In the genomic region with DNA sequence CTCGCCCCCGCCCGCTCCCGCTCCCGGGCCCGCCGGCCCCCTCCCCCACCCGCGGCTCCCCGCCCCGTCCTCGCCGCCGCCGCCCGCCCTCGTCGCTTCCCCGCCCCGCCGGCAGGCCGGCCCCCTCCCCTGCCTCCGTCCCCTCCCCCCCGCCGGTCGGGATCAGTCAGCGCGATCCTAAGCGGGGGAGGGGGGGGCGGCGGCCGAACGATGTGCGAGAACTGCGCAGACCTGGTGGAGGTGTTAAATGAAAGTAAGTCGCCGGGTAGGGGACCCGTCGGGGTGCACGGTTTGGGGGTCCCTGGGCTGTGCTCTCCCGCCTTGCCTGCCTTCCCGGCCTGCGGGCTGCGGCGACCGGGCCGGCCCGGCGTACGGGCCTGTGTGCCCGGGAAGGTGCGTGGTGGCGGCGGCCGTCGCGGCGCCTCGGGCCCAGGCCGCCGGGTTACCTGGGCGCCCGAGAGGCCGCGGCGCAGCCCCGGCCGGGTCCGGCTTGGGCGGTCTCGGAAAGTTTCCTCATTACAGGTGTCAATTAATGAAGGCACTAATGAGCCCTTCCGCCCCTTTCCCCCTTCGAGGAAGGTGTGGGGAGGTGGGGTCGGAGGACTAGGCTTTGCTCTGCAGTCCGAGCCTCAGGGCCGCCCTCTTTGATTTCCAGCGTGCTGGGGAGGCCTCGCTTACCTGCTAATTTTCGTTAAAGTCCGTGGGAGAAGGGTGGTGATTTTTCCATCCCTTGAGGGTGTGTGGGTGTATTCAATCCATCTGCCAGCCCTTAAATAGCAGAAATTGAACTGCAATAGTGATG, we compare ENCODE assay signal across 7 mouse cellular contexts. TPM values are rescaled to one million over a fixed set of nuclear protein-coding genes. Genes with fewer than 3 reads are reported as not detected.
DNase-seq lines count a peak whose midpoint lies in the region; ATAC-seq and TF ChIP-seq lines count a peak whose summit lies in the region.

A gene (plus strand): TSS at position 132 of the 802 bp plus-strand sequence.

- H3K27me3 ChIP-seq in intestine, postnatal 0 days (replicated peaks; ENCODE audit: control insufficient read depth, insufficient read depth, low read length): no peaks in the 10 kb centered on the region
- H3K27me3 ChIP-seq in limb, embryonic 12.5 days: no peaks in the 10 kb centered on the region
- no peaks in the 10 kb centered on the region for H3K27me3 ChIP-seq in midbrain, embryonic 14.5 days (ENCODE audit: control insufficient read depth, insufficient read depth, low read length)

- H3K4me1 ChIP-seq in intestine, postnatal 0 days (replicated peaks; ENCODE audit: control insufficient read depth, insufficient read depth, low read length): no peaks in the 10 kb centered on the region; the same call in 1 of the 2 replicates
- H3K4me1 ChIP-seq in limb, embryonic 12.5 days (replicated peaks): peaks cover 10% of the 10 kb centered on the region
- H3K4me1 ChIP-seq in midbrain, embryonic 14.5 days (ENCODE audit: control insufficient read depth, insufficient read depth, low read length): peaks cover 8% of the 10 kb centered on the region

- 1% methylated on average over 49 of the region's 80 CpGs for WGBS in intestine, postnatal 0 days
- WGBS in limb, embryonic 12.5 days: under 1% methylated on average over 55 of the region's 80 CpGs
- WGBS in midbrain, embryonic 14.5 days: under 1% methylated on average over 54 of the region's 80 CpGs

- no peak for TF ChIP-seq CTCF in intestine, postnatal 0 days (IDR thresholded peaks at IDR 0.05; ENCODE audit: low read depth)

- peak within 1 kb of the TSS; percentile 98 for H3K4me3 ChIP-seq in intestine, postnatal 0 days (ENCODE audit: low read depth, low read length)
- peak within 1 kb of the TSS; percentile 85 for H3K4me3 ChIP-seq in limb, embryonic 12.5 days (replicated peaks)
- peak within 1 kb of the TSS; percentile 90 for H3K4me3 ChIP-seq in midbrain, embryonic 14.5 days (replicated peaks; ENCODE audit: low read depth, low read length)

- H3K9ac ChIP-seq in intestine, postnatal 0 days (ENCODE audit: low read depth, low read length): peak within 1 kb of the TSS; percentile 96
- H3K9ac ChIP-seq in limb, embryonic 12.5 days (replicated peaks): peak within 1 kb of the TSS; percentile 96
- H3K9ac ChIP-seq in midbrain, embryonic 14.5 days (replicated peaks; ENCODE audit: low read length): peak within 1 kb of the TSS; percentile 93

- peak within 1 kb of the TSS; percentile 96 for H3K27ac ChIP-seq in intestine, postnatal 0 days (ENCODE audit: low read depth, low read length)
- H3K27ac ChIP-seq in limb, embryonic 12.5 days: peak within 1 kb of the TSS; percentile 99
- peak within 1 kb of the TSS; percentile 97 for H3K27ac ChIP-seq in midbrain, embryonic 14.5 days (replicated peaks; ENCODE audit: low read depth, low read length)

- peak; percentile 66 for ATAC-seq in intestine, postnatal 0 days
- ATAC-seq in limb, embryonic 12.5 days (ENCODE audit: insufficient number of reproducible peaks, insufficient read depth, low FRiP score, low TSS enrichment, low read depth): peak; percentile 55
- ATAC-seq in midbrain, embryonic 14.5 days (ENCODE audit: low FRiP score, low TSS enrichment): peak; percentile 65

- peak within 1 kb of the TSS; percentile 64 for H3K4me2 ChIP-seq in intestine, postnatal 0 days (replicated peaks; ENCODE audit: low read depth)
- H3K4me2 ChIP-seq in limb, embryonic 12.5 days: peak within 1 kb of the TSS; percentile 62
- H3K4me2 ChIP-seq in midbrain, embryonic 14.5 days (ENCODE audit: low read length): peak within 1 kb of the TSS; percentile 66

- no peaks in the 10 kb centered on the region for H3K36me3 ChIP-seq in intestine, postnatal 0 days (ENCODE audit: control insufficient read depth, insufficient read depth)
- peaks cover 4% of the 10 kb centered on the region; the same call in 1 of the 2 replicates for H3K36me3 ChIP-seq in limb, embryonic 12.5 days
- H3K36me3 ChIP-seq in midbrain, embryonic 14.5 days (ENCODE audit: control insufficient read depth, insufficient read depth, low read length): no peaks in the 10 kb centered on the region

- DNase-seq in adrenal gland, adult 8-10 months: peak; percentile 58
- peak; percentile 44 for DNase-seq in embryo, embryonic 11.5 days (ENCODE audit: low read depth, low spot score)
- no peak for DNase-seq in gonadal fat pad, adult 2 months (ENCODE audit: low read depth)
- DNase-seq in midbrain, embryonic 14.5 days: peak; percentile 55
- DNase-seq in spleen, adult 18-20 months: peak; percentile 60 to 65

- no peaks in the 10 kb centered on the region for H3K9me3 ChIP-seq in intestine, postnatal 0 days (ENCODE audit: control insufficient read depth)
- no peaks in the 10 kb centered on the region for H3K9me3 ChIP-seq in limb, embryonic 12.5 days
- no peaks in the 10 kb centered on the region for H3K9me3 ChIP-seq in midbrain, embryonic 14.5 days (ENCODE audit: control insufficient read depth, low read length)

RNA-seq across cellular contexts. Expression of the gene that starts here (rescaled TPM):
- total RNA-seq in adrenal gland, adult 8-10 months (2022): 10 to 100 TPM; 50.4 to 85.3 (median 65.7) TPM
- polyA plus RNA-seq in gonadal fat pad, adult 2 months (2012; rRNA removed): 15.1 and 15.6 TPM in 2 replicates
- 13.4 and 17.6 TPM in 2 replicates for polyA plus RNA-seq in intestine, postnatal 0 days (2015; fragmentation: Nextera tagmentation; extraction: Ambion mirVana)
- polyA plus RNA-seq in limb, embryonic 12.5 days (2016; fragmentation: Nextera tagmentation; extraction: Ambion mirVana): 27.7 and 32.1 TPM in 2 replicates
- polyA plus RNA-seq in midbrain, embryonic 14.5 days (2014; fragmentation: Nextera tagmentation; extraction: Ambion mirVana): 57.8 and 59.8 TPM in 2 replicates
